Mouse (Mus musculus): ENCODE measurements around the gene Mcm10. TPM values are rescaled to one million over a fixed set of nuclear protein-coding genes. Genes with fewer than 3 reads are reported as not detected.

The Mcm10 gene
- polyA plus RNA-seq, 1 experiment from 2014 or later: 2.1 TPM

DNA sequence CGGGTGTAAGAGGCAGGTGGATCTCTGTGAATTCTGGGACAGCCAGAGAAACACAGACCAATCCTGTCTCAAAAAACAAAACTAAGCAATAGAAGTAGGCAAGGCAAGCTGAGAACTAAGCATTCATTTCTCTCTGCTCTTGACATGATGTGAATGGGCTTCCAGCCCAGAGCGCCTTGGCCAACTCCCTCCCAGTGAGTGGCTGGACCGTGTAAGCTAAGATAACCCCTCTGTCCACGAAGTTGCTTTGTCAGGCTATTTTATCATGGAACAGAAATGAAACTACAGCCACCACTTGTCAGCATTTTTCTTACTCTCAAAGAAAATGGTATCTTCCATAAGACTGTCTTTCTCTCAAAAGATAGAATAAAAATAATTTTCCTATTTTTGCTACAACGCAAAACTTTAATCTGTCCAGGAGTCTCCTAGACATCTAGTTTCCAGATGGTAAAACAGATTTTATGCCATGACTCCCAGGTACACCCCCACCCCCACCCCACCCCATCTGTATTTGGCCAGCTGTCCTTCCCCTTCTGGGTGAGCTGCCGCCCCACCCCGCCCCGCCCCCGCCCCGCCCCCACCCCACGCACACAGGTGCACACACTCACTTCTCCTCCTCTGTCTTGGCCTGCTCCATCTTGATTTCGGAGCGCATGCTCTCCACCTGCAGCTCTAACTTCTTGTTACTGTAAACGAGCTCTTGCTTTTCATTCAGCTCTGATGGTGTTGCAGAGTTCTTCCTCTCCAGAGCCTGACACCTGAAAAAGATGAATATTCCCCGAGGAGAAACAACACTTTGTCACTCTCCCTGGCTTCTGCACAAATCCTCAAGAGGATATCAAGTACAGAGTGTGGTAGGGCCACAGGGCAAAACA is 21.2 kb upstream of the Mcm10 start:
- H3K4me1 ChIP-seq (ENCODE audit: insufficient read depth, low read depth, low read length): no peaks in the 10 kb centered on the region; the same call in 1 of the 2 replicates
- no peak overlapping the region for H3K9ac ChIP-seq (replicated peaks; ENCODE audit: low read depth)
- no peak overlapping the region for H3K4me2 ChIP-seq (replicated peaks; ENCODE audit: low read depth, low read length)
- no peaks in the 10 kb centered on the region for H3K9me3 ChIP-seq (ENCODE audit: low read length)
- H3K27ac ChIP-seq (ENCODE audit: low read length): 0 out of 2 replicates have a peak overlapping the region, but pooled peaks have one; percentile 9
- peak; percentile 49 for DNase-seq (ENCODE audit: low spot score)
- no peaks in the 10 kb centered on the region for H3K36me3 ChIP-seq (ENCODE audit: insufficient read depth, low read length)
- WGBS: 42% methylated on average over 7 of the region's 15 CpGs
- H3K4me3 ChIP-seq (ENCODE audit: low read depth, low read length): no peak overlapping the region
- TF ChIP-seq EP300 (IDR thresholded peaks at IDR 0.05) (no peak), CTCF (IDR thresholded peaks at IDR 0.05) (no peak)
- no peaks in the 10 kb centered on the region for H3K27me3 ChIP-seq (replicated peaks; ENCODE audit: insufficient read depth, low read length)
- peak; percentile 36; the same call in 1 of the 2 replicates for ATAC-seq

- H3K9me3 ChIP-seq (ENCODE audit: low read length): no peaks in the 10 kb centered on the region
- TF ChIP-seq EP300 (IDR thresholded peaks at IDR 0.05): no peak
- peak; percentile 33 for TF ChIP-seq CTCF (IDR thresholded peaks at IDR 0.05)
- ATAC-seq: no peak
- H3K36me3 ChIP-seq (ENCODE audit: insufficient read depth, low read length): no peaks in the 10 kb centered on the region
- no peak overlapping the region for H3K4me2 ChIP-seq (replicated peaks; ENCODE audit: low read depth, low read length)
- no peak overlapping the region for H3K27ac ChIP-seq (ENCODE audit: low read length)
- H3K4me3 ChIP-seq (ENCODE audit: low read depth, low read length): no peak overlapping the region
- H3K9ac ChIP-seq (replicated peaks; ENCODE audit: low read depth): no peak overlapping the region
- WGBS: 54% methylated on average over 5 of the region's 5 CpGs
- no peaks in the 10 kb centered on the region for H3K27me3 ChIP-seq (replicated peaks; ENCODE audit: insufficient read depth, low read length)
- no peaks in the 10 kb centered on the region; the same call in 1 of the 2 replicates for H3K4me1 ChIP-seq (ENCODE audit: insufficient read depth, low read depth, low read length)
- peak; percentile 37 for DNase-seq (ENCODE audit: low spot score)
Observed at GRCm38 (mm10) chr2:5032665-5033064, 20.1 kb upstream of the Mcm10 start.

GRCm38 (mm10) chr2:5031215-5031614 is 18.6 kb upstream of the Mcm10 start:
- no peak for DNase-seq (ENCODE audit: low spot score)
- Histone ChIP-seq H3K4me3 (ENCODE audit: low read depth, low read length) (no peak overlapping the region), H3K4me2 (replicated peaks; ENCODE audit: low read depth, low read length) (no peak overlapping the region), H3K9me3 (ENCODE audit: low read length) (no peaks in the 10 kb centered on the region), H3K36me3 (ENCODE audit: insufficient read depth, low read length) (no peaks in the 10 kb centered on the region), H3K9ac (replicated peaks; ENCODE audit: low read depth) (no peak overlapping the region), H3K4me1 (ENCODE audit: insufficient read depth, low read depth, low read length) (no peaks in the 10 kb centered on the region; the same call in 1 of the 2 replicates), H3K27me3 (replicated peaks; ENCODE audit: insufficient read depth, low read length) (no peaks in the 10 kb centered on the region), H3K27ac (ENCODE audit: low read length) (no peak overlapping the region)
- no peak for TF ChIP-seq EP300 (IDR thresholded peaks at IDR 0.05)
- TF ChIP-seq CTCF (IDR thresholded peaks at IDR 0.05): no peak
- WGBS: 79% methylated on average over 7 of the region's 7 CpGs
- ATAC-seq: no peak

- Histone ChIP-seq H3K9ac (replicated peaks; ENCODE audit: low read depth) (no peak overlapping the region), H3K4me2 (replicated peaks; ENCODE audit: low read depth, low read length) (no peak overlapping the region), H3K9me3 (ENCODE audit: low read length) (no peaks in the 10 kb centered on the region), H3K36me3 (ENCODE audit: insufficient read depth, low read length) (no peaks in the 10 kb centered on the region), H3K27me3 (replicated peaks; ENCODE audit: insufficient read depth, low read length) (no peaks in the 10 kb centered on the region), H3K4me3 (ENCODE audit: low read depth, low read length) (no peak overlapping the region), H3K4me1 (ENCODE audit: insufficient read depth, low read depth, low read length) (no peaks in the 10 kb centered on the region), H3K27ac (ENCODE audit: low read length) (no peak overlapping the region)
- 93% methylated on average over 4 of the region's 4 CpGs for WGBS
- DNase-seq (ENCODE audit: low spot score): no peak
- no peak for TF ChIP-seq CTCF (IDR thresholded peaks at IDR 0.05)
- no peak for TF ChIP-seq EP300 (IDR thresholded peaks at IDR 0.05)
- no peak for ATAC-seq
Observed at GRCm38 (mm10) chr2:5029808-5030207, 17.2 kb upstream of the Mcm10 start.

- Histone ChIP-seq H3K36me3 (ENCODE audit: insufficient read depth, low read length) (no peaks in the 10 kb centered on the region), H3K9ac (replicated peaks; ENCODE audit: low read depth) (no peak overlapping the region), H3K9me3 (ENCODE audit: low read length) (no peaks in the 10 kb centered on the region), H3K4me3 (ENCODE audit: low read depth, low read length) (no peak overlapping the region), H3K4me1 (ENCODE audit: insufficient read depth, low read depth, low read length) (no peaks in the 10 kb centered on the region), H3K27ac (ENCODE audit: low read length) (no peak overlapping the region), H3K27me3 (replicated peaks; ENCODE audit: insufficient read depth, low read length) (no peaks in the 10 kb centered on the region), H3K4me2 (replicated peaks; ENCODE audit: low read depth, low read length) (no peak overlapping the region)
- ATAC-seq (no peak), DNase-seq (ENCODE audit: low spot score) (no peak)
- no peak for TF ChIP-seq EP300 (IDR thresholded peaks at IDR 0.05)
- no peak for TF ChIP-seq CTCF (IDR thresholded peaks at IDR 0.05)
- WGBS: 82% methylated on average over 7 of the region's 7 CpGs
Observed at GRCm38 (mm10) chr2:5028047-5028446, 15.5 kb upstream of the Mcm10 start.

DNA sequence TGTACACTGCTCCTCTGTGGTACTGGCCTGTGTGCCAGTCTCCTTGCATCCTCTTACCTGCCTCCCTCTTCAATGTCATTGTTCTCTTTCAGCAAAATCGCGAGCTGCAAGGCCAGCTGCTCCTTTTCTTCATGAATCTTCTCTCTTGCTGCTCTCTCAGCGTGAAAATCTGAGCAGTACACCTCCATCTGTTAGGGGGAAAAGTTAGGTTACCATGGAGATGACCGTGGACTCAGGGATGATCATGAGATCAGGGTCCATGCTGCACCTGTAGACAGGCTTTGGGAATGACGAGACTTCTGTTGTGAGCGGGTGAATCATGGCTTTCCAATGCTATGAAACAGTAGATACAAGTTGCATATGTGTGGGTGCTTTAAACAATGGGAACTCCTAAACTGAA is 14.5 kb upstream of the Mcm10 start:
- Histone ChIP-seq H3K4me2 (replicated peaks; ENCODE audit: low read depth, low read length) (no peak overlapping the region), H3K9ac (replicated peaks; ENCODE audit: low read depth) (no peak overlapping the region), H3K4me1 (ENCODE audit: insufficient read depth, low read depth, low read length) (no peaks in the 10 kb centered on the region), H3K9me3 (ENCODE audit: low read length) (no peaks in the 10 kb centered on the region), H3K4me3 (ENCODE audit: low read depth, low read length) (no peak overlapping the region), H3K36me3 (ENCODE audit: insufficient read depth, low read length) (no peaks in the 10 kb centered on the region), H3K27me3 (replicated peaks; ENCODE audit: insufficient read depth, low read length) (no peaks in the 10 kb centered on the region), H3K27ac (ENCODE audit: low read length) (no peak overlapping the region)
- no peak for DNase-seq (ENCODE audit: low spot score)
- no peak for ATAC-seq
- TF ChIP-seq CTCF (IDR thresholded peaks at IDR 0.05) (no peak), EP300 (IDR thresholded peaks at IDR 0.05) (no peak)
- WGBS: 68% methylated on average over 6 of the region's 6 CpGs

Data from lung, postnatal 0 days (tissue).